Mouse (Mus musculus): ENCODE measurements at regions not wholly inside any gene's neighbourhood (a gene's known extent, or its start where the extent isn't known, plus 50 kb on each side); places are given as distances from the start of the nearest gene placed in this dataset.

- Histone ChIP-seq H3K27ac (no peak overlapping the region), H3K4me3 (replicated peaks) (no peak overlapping the region), H3K4me2 (no peak overlapping the region), H3K9me3 (no peaks in the 10 kb centered on the region), H3K27me3 (no peaks in the 10 kb centered on the region), H3K9ac (replicated peaks) (no peak overlapping the region), H3K36me3 (no peaks in the 10 kb centered on the region), H3K4me1 (replicated peaks) (no peaks in the 10 kb centered on the region)
- no peak for ATAC-seq (ENCODE audit: insufficient number of reproducible peaks, insufficient read depth, low FRiP score, low TSS enrichment, low read depth)
- 82% methylated on average over 4 of the region's 4 CpGs for WGBS
Observed at GRCm38 (mm10) chr5:75731236-75731635, 156.5 kb downstream of the Kit start.

- H3K36me3 ChIP-seq = no peaks in the 10 kb centered on the region
- H3K4me3 ChIP-seq (replicated peaks) = no peak overlapping the region
- no peaks in the 10 kb centered on the region for H3K27me3 ChIP-seq
- no peak overlapping the region for H3K4me2 ChIP-seq
- WGBS = 74% methylated on average over 3 of the region's 3 CpGs
- H3K27ac ChIP-seq = no peak overlapping the region
- H3K4me1 ChIP-seq (replicated peaks) = no peaks in the 10 kb centered on the region
- no peak for ATAC-seq (ENCODE audit: insufficient number of reproducible peaks, insufficient read depth, low FRiP score, low TSS enrichment, low read depth)
- H3K9ac ChIP-seq (replicated peaks) = no peak overlapping the region
- H3K9me3 ChIP-seq = no peaks in the 10 kb centered on the region
Observed at GRCm38 (mm10) chr5:75730698-75731097, 156.0 kb downstream of the Kit start.

GRCm38 (mm10) chr5:75721291-75721690, 146.6 kb downstream of the Kit start:
- 78% methylated on average over 2 of the region's 2 CpGs for WGBS
- H3K9ac ChIP-seq (replicated peaks) = no peak overlapping the region
- no peak overlapping the region for H3K4me3 ChIP-seq (replicated peaks)

GRCm38 (mm10) chr5:75720091-75720940, 145.6 kb downstream of the Kit start:
- no peak overlapping the region for H3K4me3 ChIP-seq (replicated peaks)
- no peak overlapping the region for H3K4me2 ChIP-seq
- no peak for ATAC-seq (ENCODE audit: insufficient number of reproducible peaks, insufficient read depth, low FRiP score, low TSS enrichment, low read depth)
- no peak overlapping the region for H3K9ac ChIP-seq (replicated peaks)
- H3K9me3 ChIP-seq = no peaks in the 10 kb centered on the region
- no peaks in the 10 kb centered on the region for H3K27me3 ChIP-seq
- H3K36me3 ChIP-seq = no peaks in the 10 kb centered on the region
- peaks cover 6% of the 10 kb centered on the region for H3K4me1 ChIP-seq (replicated peaks)
- H3K27ac ChIP-seq = no peak overlapping the region
- 58% methylated on average over 15 of the region's 15 CpGs for WGBS

More at GRCm38 (mm10) chr5:75721291-75721690, 146.6 kb downstream of the Kit start:
- H3K9me3 ChIP-seq = no peaks in the 10 kb centered on the region
- H3K27ac ChIP-seq = no peak overlapping the region
- no peak overlapping the region for H3K4me2 ChIP-seq
- no peak for ATAC-seq (ENCODE audit: insufficient number of reproducible peaks, insufficient read depth, low FRiP score, low TSS enrichment, low read depth)
- no peaks in the 10 kb centered on the region for H3K36me3 ChIP-seq
- H3K27me3 ChIP-seq = no peaks in the 10 kb centered on the region
- H3K4me1 ChIP-seq (replicated peaks) = peaks cover 6% of the 10 kb centered on the region

GRCm38 (mm10) chr5:75718511-75719225, 144.0 kb downstream of the Kit start:
- peaks cover 6% of the 10 kb centered on the region for H3K4me1 ChIP-seq (replicated peaks)
- no peaks in the 10 kb centered on the region for H3K36me3 ChIP-seq
- H3K27me3 ChIP-seq = no peaks in the 10 kb centered on the region
- no peak overlapping the region for H3K4me3 ChIP-seq (replicated peaks)
- no peak overlapping the region for H3K9ac ChIP-seq (replicated peaks)
- WGBS = 85% methylated on average over 12 of the region's 12 CpGs
- H3K4me2 ChIP-seq = no peak overlapping the region
- ATAC-seq (ENCODE audit: insufficient number of reproducible peaks, insufficient read depth, low FRiP score, low TSS enrichment, low read depth) = no peak
- H3K27ac ChIP-seq = no peak overlapping the region
- H3K9me3 ChIP-seq = no peaks in the 10 kb centered on the region
